Mouse (Mus musculus) left cerebral cortex, adult 2 months (tissue): ENCODE measurements around the gene Nrxn3. TPM values are rescaled to one million over a fixed set of nuclear protein-coding genes. Genes with fewer than 3 reads are reported as not detected.

Source experiments
- DNase-seq, 2 experiments: peaks; one replicate each; pipeline ENCODE4 v3.0.0; 2021 to 2022; ENCODE audit warnings: low spot score in 2 of 2, mixed read lengths in 1 of 2; ENCODE audit errors: extremely low spot score in 1 of 2
- H3K27ac ChIP-seq: fragments of 200-600 bp; 2 replicates; pipeline ENCODE4 v1.8.1; 2022
- H3K4me3 ChIP-seq: fragments of 200-600 bp; 2 replicates; pipeline ENCODE4 v1.8.1; 2022
- CTCF ChIP-seq: fragments of 200-600 bp; IDR thresholded peaks from 2 replicates; pipeline ENCODE4 v1.8.1; 2022; ENCODE audit warnings: antibody characterized with exemption, mild to moderate bottlenecking, moderate library complexity
- intact Hi-C: fragments of 180-260 bp; cut with DNase I; formaldehyde crosslinking; loops from one replicate; pipeline ENCODE4 v1.15.1; 2025
- total RNA-seq, 2 experiments: library from RNA; stranded (reverse); gene quantifications; 2 replicates each; pipeline ENCODE4 v1.2.3; 2021

Gene Nrxn3
- total RNA-seq, 2 experiments from 2014 or later: 250 to 274 TPM

DNA sequence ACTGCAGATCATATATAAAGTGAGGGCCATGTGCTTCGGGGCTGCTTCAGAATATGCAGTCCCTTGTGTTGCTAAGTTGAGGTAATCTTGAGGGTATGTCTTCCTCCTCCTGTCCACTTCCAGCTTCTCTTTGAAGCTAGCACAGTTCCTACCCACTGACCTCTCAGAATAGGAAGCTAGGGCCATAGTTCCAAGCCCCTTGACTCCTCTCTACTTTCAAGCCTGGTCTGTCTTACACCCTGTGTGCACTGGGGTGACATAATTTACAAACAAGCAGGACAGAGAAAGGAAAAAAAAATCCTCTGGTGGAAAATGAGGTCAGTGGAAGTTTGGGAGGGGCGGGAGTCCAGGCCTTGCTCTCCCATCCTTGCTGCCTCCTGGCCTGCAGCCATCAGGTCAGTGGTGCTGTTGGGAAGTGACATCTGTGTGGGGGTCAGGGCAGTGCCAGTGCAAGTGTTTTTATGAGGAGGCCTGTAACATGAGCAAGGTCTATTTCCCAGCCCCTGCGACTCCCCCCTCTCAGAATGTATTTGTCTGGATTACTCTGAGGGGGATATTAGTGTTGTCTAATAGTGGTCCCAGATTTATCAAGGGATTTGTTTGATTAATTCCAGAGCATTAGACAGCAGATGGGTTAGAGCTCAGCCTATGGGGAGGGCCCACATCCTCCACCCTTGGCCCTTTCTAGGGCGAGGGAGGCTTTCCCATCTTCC is 96.1 kb downstream of the Nrxn3 start:
- H3K27ac ChIP-seq: no peak overlapping the region
- no peak for DNase-seq

DNA sequence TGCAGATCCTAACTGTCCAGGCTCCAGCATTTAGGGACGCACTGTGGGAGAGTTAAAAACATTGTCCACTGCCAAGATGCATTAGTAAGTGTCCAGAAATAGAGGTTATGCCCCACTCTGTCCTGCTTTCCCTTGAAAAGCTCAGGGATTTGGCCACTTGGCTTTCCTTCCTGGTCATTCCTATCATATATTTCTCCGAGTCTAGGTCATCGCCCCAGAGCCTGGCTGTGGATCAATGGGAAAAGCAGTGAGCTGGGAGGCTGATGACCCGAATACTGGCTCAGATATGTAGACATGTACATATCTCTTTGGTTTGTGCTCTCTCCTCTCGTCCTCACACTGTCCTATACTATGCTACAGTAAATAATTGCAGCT is 96.6 kb downstream of the Nrxn3 start:
- DNase-seq: no peak
- H3K4me3 ChIP-seq: no peak overlapping the region
- no peak for TF ChIP-seq CTCF
- no peak overlapping the region for H3K27ac ChIP-seq
- intact Hi-C loops: no loop called here

More for the DNA sequence above, 96.1 kb downstream of the Nrxn3 start:
- no peak for TF ChIP-seq CTCF
- H3K4me3 ChIP-seq: no peak overlapping the region
- intact Hi-C loops: no loop called here

DNA sequence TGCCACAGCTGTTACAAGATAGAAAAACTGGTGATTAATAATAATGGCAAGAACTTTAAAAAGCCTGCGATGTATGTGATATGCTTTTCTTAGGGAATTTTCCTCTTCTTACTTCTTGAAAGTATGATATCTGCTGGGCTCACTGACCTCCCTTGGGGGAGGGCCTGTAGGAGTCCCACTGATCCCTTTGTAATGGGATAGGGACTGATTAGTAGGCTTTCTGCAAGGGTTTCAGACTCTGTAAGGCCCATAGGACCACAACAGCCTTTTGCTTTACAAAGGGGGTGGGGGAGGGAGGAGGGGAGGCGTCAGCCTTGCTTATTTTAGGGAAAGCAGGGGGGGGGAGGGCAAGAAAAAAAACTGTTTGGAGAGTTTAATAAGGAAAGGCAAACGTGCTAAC is 97.5 kb downstream of the Nrxn3 start:
- no peak overlapping the region for H3K27ac ChIP-seq
- H3K4me3 ChIP-seq: no peak overlapping the region
- DNase-seq: no peak
- no peak for TF ChIP-seq CTCF
- intact Hi-C loops: no loop called here

DNA sequence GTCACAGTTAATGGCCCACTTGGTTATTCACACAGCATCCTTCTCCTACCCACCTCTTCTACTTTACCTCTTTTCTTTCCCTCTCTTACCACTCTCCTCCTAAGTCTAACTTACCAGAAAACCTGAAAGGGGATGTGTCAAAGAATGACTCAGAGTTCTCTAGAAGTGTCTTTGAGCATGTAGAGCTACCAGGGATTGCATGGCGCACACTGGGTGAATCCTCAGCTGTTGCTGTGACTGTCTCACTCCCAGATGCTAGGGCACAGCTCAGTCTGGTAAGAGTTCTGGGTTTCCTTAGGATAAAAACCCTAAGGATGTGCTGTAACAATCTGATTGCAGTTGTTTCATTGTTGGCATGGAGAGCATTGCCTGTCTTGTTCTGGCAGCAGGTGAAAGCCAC is 108.2 kb downstream of the Nrxn3 start:
- DNase-seq: no peak
- intact Hi-C loops: no loop called here
- TF ChIP-seq CTCF: no peak
- no peak overlapping the region for H3K27ac ChIP-seq
- H3K4me3 ChIP-seq: no peak overlapping the region

DNA sequence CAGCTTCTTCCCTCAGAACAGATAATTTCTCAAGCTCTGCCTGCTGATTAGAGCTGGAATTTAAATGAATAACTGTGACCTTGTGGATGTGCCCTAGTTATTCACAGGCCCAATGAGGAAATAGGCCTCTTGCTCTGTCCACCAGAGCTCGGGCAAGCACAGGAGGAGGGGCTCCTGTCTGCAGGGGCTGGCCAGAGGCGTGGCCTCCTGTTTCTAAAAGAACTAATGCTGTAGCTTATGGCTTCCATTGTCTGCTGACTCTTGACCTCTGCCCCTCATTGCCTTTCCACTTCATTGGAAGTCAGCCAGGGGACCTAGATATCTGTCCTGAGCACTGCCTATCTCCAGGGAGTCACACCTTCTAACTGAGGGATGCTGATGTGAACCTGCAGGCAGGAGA is 113.1 kb downstream of the Nrxn3 start:
- DNase-seq: no peak
- Histone ChIP-seq H3K27ac (no peak overlapping the region), H3K4me3 (no peak overlapping the region)
- intact Hi-C loops: no loop called here
- TF ChIP-seq CTCF: no peak

DNA sequence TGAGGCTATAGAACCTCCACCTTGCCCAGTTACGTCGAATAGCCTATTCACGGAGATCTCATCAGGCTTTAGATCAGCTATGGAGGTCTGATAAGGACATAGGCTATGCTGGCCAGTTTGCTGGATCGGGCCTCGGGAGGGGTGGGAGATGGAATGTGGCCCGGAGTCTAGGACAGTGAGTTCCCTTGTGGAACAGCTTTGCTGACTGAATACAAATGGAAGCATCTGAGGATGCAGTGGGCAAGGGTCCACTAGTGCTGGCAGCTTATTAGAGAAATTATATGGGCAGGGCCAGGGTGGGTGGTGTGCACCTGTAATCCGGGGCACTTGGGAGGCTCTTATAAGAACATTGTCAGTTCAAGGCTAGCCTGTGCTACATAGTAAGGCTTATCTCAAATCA is 117.0 kb downstream of the Nrxn3 start:
- Histone ChIP-seq H3K4me3 (no peak overlapping the region), H3K27ac (no peak overlapping the region)
- intact Hi-C loops: no loop called here
- TF ChIP-seq CTCF: no peak
- DNase-seq: no peak

DNA sequence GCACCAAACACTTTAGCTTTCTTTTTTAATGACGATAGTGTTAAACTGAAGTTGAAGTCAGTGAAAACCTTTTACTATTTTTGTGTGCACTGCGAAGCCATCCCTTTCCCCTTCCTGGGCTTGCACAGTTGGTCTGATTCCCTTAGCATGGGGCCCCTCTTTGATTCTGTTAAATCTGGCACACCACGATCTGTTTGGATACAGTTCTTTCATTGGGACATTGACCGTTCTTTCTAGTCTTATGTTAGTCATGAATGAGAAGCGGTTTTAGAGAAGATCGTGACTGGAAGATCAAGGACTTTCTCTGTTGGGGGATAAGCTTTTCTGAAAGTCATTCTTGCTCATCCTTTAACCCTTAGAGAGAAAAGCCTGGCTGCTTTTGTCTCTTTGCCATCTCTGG is 118.7 kb downstream of the Nrxn3 start:
- Histone ChIP-seq H3K4me3 (no peak overlapping the region), H3K27ac (no peak overlapping the region)
- no peak for DNase-seq
- intact Hi-C loops: no loop called here
- no peak for TF ChIP-seq CTCF

DNA sequence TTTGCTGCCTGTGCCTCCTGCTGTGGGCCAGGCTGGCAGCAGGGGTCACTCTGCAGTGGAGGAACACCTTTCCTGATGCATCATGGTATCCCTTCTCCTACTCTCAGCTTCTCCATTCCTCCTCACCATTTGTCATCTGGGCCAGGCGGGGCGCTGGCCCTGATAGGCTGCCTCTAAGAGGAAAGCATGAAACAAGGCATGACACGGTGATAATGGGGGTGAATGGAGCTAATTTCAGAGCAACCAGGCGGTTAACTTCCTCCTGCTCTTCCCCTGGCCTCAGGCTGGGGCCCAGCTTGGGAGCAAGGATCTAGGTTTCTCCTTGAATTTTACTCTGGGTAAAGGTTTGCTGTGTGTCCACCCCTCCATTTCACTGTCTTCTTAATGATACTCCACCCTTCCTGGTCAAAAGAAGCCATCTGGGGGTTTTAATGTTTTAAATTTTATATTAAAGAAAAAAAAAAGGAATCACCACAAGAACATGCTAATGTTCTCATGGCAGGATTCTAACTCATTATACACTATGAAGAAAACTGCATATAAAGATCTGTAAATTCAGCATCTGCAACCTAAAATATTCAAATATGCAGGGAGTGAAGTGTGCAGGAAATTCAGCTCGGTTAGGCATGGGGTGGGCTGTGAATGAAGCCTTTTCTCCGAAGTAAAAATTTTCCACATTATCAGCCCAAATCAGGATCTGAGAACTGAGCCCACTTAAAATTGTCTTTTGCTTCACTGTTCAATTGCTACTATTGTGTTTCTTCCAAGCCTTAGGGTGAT is 127.9 kb downstream of the Nrxn3 start:
- H3K27ac ChIP-seq: no peak overlapping the region
- no peak for DNase-seq
- H3K4me3 ChIP-seq: no peak overlapping the region
- TF ChIP-seq CTCF: no peak
- intact Hi-C loops: no loop called here

DNA sequence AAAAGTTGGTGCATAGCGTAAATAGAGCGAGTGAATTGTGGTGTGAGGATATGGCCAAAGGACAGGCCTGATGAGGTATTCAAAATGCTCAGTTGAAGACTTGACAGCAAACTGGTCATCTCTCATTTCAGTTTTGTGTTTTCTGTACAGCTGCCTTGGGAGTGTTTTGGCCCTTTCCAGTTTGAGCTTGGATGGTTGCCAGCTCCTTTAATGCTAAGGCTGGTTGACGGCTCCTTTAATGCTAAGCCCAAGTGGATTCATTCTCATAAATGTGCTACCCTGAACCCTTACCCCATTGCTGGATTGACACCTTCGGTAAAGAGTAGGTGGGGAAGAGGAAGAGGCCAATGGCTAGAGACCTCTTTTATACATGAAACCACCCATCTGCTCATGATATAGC is 131.4 kb downstream of the Nrxn3 start:
- DNase-seq: no peak
- intact Hi-C loops: no loop called here

DNA sequence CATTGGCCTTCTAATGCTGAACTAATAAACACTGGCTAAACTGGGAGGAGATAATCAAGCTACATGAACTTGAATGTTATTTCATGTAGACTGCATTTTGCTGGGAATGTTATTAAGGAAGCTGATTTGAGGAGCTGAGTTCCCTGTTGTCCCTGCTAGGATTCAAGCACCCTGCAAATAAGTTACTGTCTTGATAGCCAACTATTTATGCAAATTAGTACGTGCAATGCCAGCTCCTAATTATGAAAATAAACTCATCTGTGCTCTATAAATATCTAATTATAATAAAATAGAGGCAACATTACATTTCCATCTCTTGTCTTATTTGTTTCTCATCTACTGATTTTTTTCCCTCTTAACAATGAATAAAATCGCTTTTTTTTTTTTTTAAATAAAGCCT is 135.0 kb downstream of the Nrxn3 start:
- TF ChIP-seq CTCF: no peak
- intact Hi-C loops: no loop called here
- no peak overlapping the region for H3K27ac ChIP-seq
- no peak for DNase-seq
- H3K4me3 ChIP-seq: no peak overlapping the region

More for the DNA sequence above, 131.4 kb downstream of the Nrxn3 start:
- TF ChIP-seq CTCF: no peak
- Histone ChIP-seq H3K27ac (no peak overlapping the region), H3K4me3 (no peak overlapping the region)

DNA sequence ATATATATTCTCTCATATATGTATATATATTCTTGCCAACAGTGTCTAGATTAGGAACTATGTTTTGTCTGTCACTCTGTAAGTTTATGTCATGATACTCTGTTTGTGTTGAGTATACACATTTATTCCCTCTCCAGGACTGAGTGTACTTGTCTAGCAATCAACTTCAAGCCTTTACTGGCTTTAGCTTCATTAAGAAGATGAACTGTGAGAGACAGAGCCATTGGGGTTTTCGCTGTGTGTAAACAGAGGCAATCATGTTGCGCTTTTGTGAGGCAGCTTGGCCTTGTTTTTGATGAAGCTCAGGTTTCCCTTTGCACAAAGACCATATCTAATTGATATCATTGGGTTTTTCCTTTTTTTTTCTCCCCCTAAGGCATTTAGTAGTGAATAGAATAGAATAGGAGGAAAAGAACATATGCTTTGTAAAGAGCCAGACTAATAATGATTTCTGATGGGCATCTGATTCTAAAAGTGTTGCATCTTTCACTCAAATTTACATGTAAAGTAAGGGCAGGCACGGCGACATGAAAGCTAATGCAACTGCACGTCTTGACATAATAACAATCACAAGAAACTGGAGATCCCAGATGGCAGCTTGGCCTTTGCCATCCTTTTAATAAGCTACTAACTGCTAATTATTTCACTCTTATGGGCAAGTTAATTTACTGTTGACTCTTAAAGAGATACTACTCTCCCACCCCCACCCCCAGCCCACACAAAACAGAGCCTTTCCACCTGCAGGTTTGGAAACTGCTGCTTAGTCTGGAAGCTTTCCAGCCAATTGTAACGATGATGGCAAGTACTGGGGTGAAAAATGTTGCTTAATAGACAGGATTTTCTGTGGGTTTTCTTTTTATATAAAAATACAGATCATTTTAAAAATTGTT is 137.0 kb downstream of the Nrxn3 start:
- no peak for TF ChIP-seq CTCF
- H3K27ac ChIP-seq: no peak overlapping the region
- no peak for DNase-seq
- intact Hi-C loops: no loop called here
- H3K4me3 ChIP-seq: no peak overlapping the region

DNA sequence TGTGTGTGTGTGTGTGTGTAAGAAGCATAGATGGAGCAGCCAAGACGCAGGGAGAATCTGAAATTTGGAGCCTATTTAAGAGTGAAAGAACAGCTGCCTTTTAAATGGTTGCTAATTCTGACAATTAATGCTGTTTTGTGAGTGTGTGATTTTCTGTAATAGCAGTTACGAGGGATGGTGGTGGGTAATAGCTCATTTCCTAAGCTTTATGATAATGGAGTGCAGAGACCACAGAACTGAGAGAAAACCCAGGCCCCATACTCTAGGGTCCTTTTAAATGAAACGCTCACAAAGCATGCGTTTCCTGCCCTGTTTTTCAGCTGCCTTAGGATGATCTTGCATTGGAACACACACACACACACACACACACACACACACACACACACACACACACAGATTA is 137.7 kb downstream of the Nrxn3 start:
- TF ChIP-seq CTCF: no peak
- Histone ChIP-seq H3K27ac (no peak overlapping the region), H3K4me3 (no peak overlapping the region)
- DNase-seq: no peak
- intact Hi-C loops: no loop called here
